Mouse (Mus musculus) MEL (cell line): ENCODE results near the gene Mrpl46. TPM values are rescaled to one million over a fixed set of nuclear protein-coding genes. Genes with fewer than 3 reads are reported as not detected.
A peak's percentile ranks its signal among the peaks of the same experiment; 100 is the strongest.

Experiments used
- DNase-seq: peaks from one replicate; pipeline ENCODE4 v3.0.0; 2011; ENCODE audit warnings: low read depth, low spot score
- H3K27ac ChIP-seq: 2 replicates; pipeline ENCODE4 v1.5.1; 2012; ENCODE audit warnings: low read depth, mild to moderate bottlenecking, control low read depth, low read length, moderate library complexity; ENCODE audit not compliant: control insufficient read depth
- H3K27me3 ChIP-seq, 2 experiments: fragments of 150-350 bp in 1 of 2; sonication (generic) in 1 of 2; 2 replicates each; pipeline ENCODE4 v1.6.1; 2012; ENCODE audit warnings: low read length in 2 of 2, mild to moderate bottlenecking in 2 of 2, improper control_type of control experiment in 1 of 2, moderate library complexity in 1 of 2; ENCODE audit not compliant: insufficient read depth in 2 of 2, control insufficient read depth in 1 of 2
- H3K36me3 ChIP-seq, 2 experiments: 2 replicates each; pipeline ENCODE4 v1.6.1; 2012 to 2014; ENCODE audit warnings: low read length in 2 of 2, improper control_type of control experiment in 1 of 2, inconsistent platforms in 1 of 2, mild to moderate bottlenecking in 1 of 2; ENCODE audit not compliant: insufficient read depth in 2 of 2, control insufficient read depth in 1 of 2
- H3K4me1 ChIP-seq, 2 experiments: fragments of 150-350 bp in 1 of 2; sonication (generic) in 1 of 2; 2 replicates each; pipeline ENCODE4 v1.6.1; 2012; ENCODE audit warnings: low read length in 2 of 2, improper control_type of control experiment in 1 of 2, mild to moderate bottlenecking in 1 of 2; ENCODE audit not compliant: insufficient read depth in 2 of 2, control insufficient read depth in 1 of 2
- H3K4me3 ChIP-seq, 2 experiments: fragments of 150-350 bp in 1 of 2; sonication (generic) in 1 of 2; 2 replicates each; pipeline ENCODE4 v1.5.1; 2012; ENCODE audit warnings: low read depth in 2 of 2, low read length in 2 of 2, mild to moderate bottlenecking in 2 of 2, moderate library complexity in 2 of 2, control low read depth in 1 of 2, improper control_type of control experiment in 1 of 2; ENCODE audit not compliant: control insufficient read depth in 1 of 2, insufficient read depth in 1 of 2
- H3K79me2 ChIP-seq: 2 replicates; pipeline ENCODE4 v1.6.1; 2012; ENCODE audit warnings: mild to moderate bottlenecking, low read length, moderate library complexity; ENCODE audit not compliant: control insufficient read depth, poor library complexity, insufficient read depth
- H3K9ac ChIP-seq: 2 replicates; pipeline ENCODE4 v1.6.1; 2012; ENCODE audit warnings: low read depth, mild to moderate bottlenecking, control low read depth, low read length, moderate library complexity; ENCODE audit not compliant: control insufficient read depth, poor library complexity, severe bottlenecking
- H3K9me3 ChIP-seq: fragments of 150-350 bp; sonication (generic); replicated peaks from 2 replicates; pipeline ENCODE4 v1.6.1; 2012; ENCODE audit warnings: mild to moderate bottlenecking, low read length, improper control_type of control experiment, moderate library complexity; ENCODE audit not compliant: insufficient read depth
- BHLHE40 ChIP-seq: IDR thresholded peaks from 2 replicates; pipeline ENCODE4 v1.6.1; 2012; ENCODE audit warnings: low read depth, mild to moderate bottlenecking, inconsistent platforms, low read length, improper control_type of control experiment, borderline replicate concordance
- CTCF ChIP-seq, 3 experiments: IDR thresholded peaks in 2 of 3; conservative IDR thresholded peaks in 1 of 3; 2 replicates each; pipeline ENCODE4 v1.5.1; 2011 to 2012; ENCODE audit warnings: low read length in 3 of 3, low read depth in 2 of 3, mild to moderate bottlenecking in 2 of 3, improper control_type of control experiment in 1 of 3, inconsistent platforms in 1 of 3, mixed read lengths in 1 of 3, moderate library complexity in 1 of 3; ENCODE audit not compliant: control insufficient read depth in 1 of 3, insufficient read depth in 1 of 3, poor library complexity in 1 of 3, severe bottlenecking in 1 of 3
- E2F4 ChIP-seq: IDR thresholded peaks from 2 replicates; pipeline ENCODE4 v1.6.1; 2011; ENCODE audit warnings: low read depth, low read length, improper control_type of control experiment, borderline replicate concordance
- ELF1 ChIP-seq: IDR thresholded peaks from 2 replicates; pipeline ENCODE4 v1.6.1; 2014; ENCODE audit warnings: low read depth, mild to moderate bottlenecking, inconsistent platforms, low read length, improper control_type of control experiment, moderate library complexity
- EP300 ChIP-seq, 2 experiments: IDR thresholded peaks; 2 replicates each; pipeline ENCODE4 v1.6.1; 2011; ENCODE audit warnings: improper control_type of control experiment in 2 of 2, low read length in 2 of 2, low read depth in 1 of 2, mild to moderate bottlenecking in 1 of 2
- ETS1 ChIP-seq: IDR thresholded peaks from 2 replicates; pipeline ENCODE4 v1.6.1; 2012; ENCODE audit warnings: low read depth, mild to moderate bottlenecking, inconsistent platforms, low read length, improper control_type of control experiment, moderate library complexity
- GABPA ChIP-seq: IDR thresholded peaks from 2 replicates; pipeline ENCODE4 v1.6.1; 2012; ENCODE audit warnings: low read depth, mild to moderate bottlenecking, inconsistent platforms, low read length, improper control_type of control experiment, moderate library complexity
- GATA1 ChIP-seq: IDR thresholded peaks from 2 replicates; pipeline ENCODE4 v1.6.1; 2011; ENCODE audit warnings: low read depth, low read length, improper control_type of control experiment
- KAT2A ChIP-seq: conservative IDR thresholded peaks from 2 replicates; pipeline ENCODE4 v1.6.1; 2012; ENCODE audit warnings: low read depth, low read length, improper control_type of control experiment, inconsistent platforms
- MAFK ChIP-seq: IDR thresholded peaks from 2 replicates; pipeline ENCODE4 v1.6.1; 2011; ENCODE audit warnings: low read depth, mild to moderate bottlenecking, low read length, improper control_type of control experiment, borderline replicate concordance
- MYB ChIP-seq: IDR thresholded peaks from 2 replicates; pipeline ENCODE4 v1.6.1; 2011; ENCODE audit warnings: mild to moderate bottlenecking, low read depth, low read length, improper control_type of control experiment
- MYC ChIP-seq: IDR thresholded peaks from 2 replicates; pipeline ENCODE4 v1.6.1; 2011; ENCODE audit warnings: low read depth, mild to moderate bottlenecking, low read length, improper control_type of control experiment, moderate library complexity
- NELFE ChIP-seq: IDR thresholded peaks from 2 replicates; pipeline ENCODE4 v1.6.1; 2011; ENCODE audit warnings: low read depth, low read length, improper control_type of control experiment
- POLR2A ChIP-seq, 2 experiments: IDR thresholded peaks; 2 replicates each; pipeline ENCODE4 v1.6.1; 2011 to 2012; ENCODE audit warnings: low read length in 2 of 2, mild to moderate bottlenecking in 2 of 2, control low read depth in 1 of 2, improper control_type of control experiment in 1 of 2, low read depth in 1 of 2, moderate library complexity in 1 of 2; ENCODE audit not compliant: control insufficient read depth in 1 of 2, insufficient read depth in 1 of 2, poor library complexity in 1 of 2
- RAD21 ChIP-seq: IDR thresholded peaks from 2 replicates; pipeline ENCODE4 v1.6.1; 2011; ENCODE audit warnings: mild to moderate bottlenecking, low read depth, low read length, improper control_type of control experiment
- RCOR1 ChIP-seq: IDR thresholded peaks from 2 replicates; pipeline ENCODE4 v1.6.1; 2012; ENCODE audit warnings: low read depth, mild to moderate bottlenecking, inconsistent platforms, low read length, improper control_type of control experiment
- SMC3 ChIP-seq: IDR thresholded peaks from 2 replicates; pipeline ENCODE4 v1.6.1; 2011; ENCODE audit warnings: low read depth, low read length, improper control_type of control experiment
- TAL1 ChIP-seq: IDR thresholded peaks from 2 replicates; pipeline ENCODE4 v1.6.1; 2012; ENCODE audit warnings: mild to moderate bottlenecking, inconsistent platforms, low read length, moderate library complexity, mixed read lengths
- TBP ChIP-seq: IDR thresholded peaks from 2 replicates; pipeline ENCODE4 v1.8.0; 2011; ENCODE audit warnings: low read depth, low read length, improper control_type of control experiment
- UBTF ChIP-seq: IDR thresholded peaks from 2 replicates; pipeline ENCODE4 v1.6.1; 2012; ENCODE audit warnings: low read depth, mild to moderate bottlenecking, inconsistent platforms, low read length, improper control_type of control experiment, moderate library complexity, borderline replicate concordance; ENCODE audit not compliant: insufficient read depth
- USF2 ChIP-seq, 2 experiments: IDR thresholded peaks; 2 replicates each; pipeline ENCODE4 v1.6.1; 2011 to 2012; ENCODE audit warnings: improper control_type of control experiment in 2 of 2, low read length in 2 of 2, borderline replicate concordance in 1 of 2, inconsistent platforms in 1 of 2, low read depth in 1 of 2, mild to moderate bottlenecking in 1 of 2; ENCODE audit not compliant: insufficient read depth in 1 of 2
- ZKSCAN1 ChIP-seq: IDR thresholded peaks from 2 replicates; pipeline ENCODE4 v1.6.1; 2012; ENCODE audit warnings: low read depth, mild to moderate bottlenecking, inconsistent platforms, low read length, improper control_type of control experiment, moderate library complexity
- ZNF384 ChIP-seq: IDR thresholded peaks from 2 replicates; pipeline ENCODE4 v1.6.1; 2012; ENCODE audit warnings: low read depth, mild to moderate bottlenecking, inconsistent platforms, low read length, improper control_type of control experiment
- polyA plus RNA-seq, 2 experiments: library from polyadenylated mRNA; stranded (reverse) in 1 of 2; unstranded in 1 of 2; fragments of >175 nt in 1 of 2; fragments of >200 nt in 1 of 2; gene quantifications; 2 replicates each; pipeline versions ENCODE4 v1.2.1 to v1.2.4; 2012; ENCODE audit warnings: low replicate concordance in 2 of 2, low read depth in 1 of 2; ENCODE audit not compliant: insufficient read length in 2 of 2, insufficient read depth in 1 of 2, missing spikeins in 1 of 2
- total RNA-seq: library from RNA; depleted of rRNA; stranded (reverse); fragments of 300-350 nt; gene quantifications from 2 replicates; pipeline ENCODE4 v1.2.3, GENCODE M21; 2012

The Mrpl46 gene
- total and polyA plus RNA-seq, 3 experiments, result 67.2 to 70.8 TPM; not detected in 1

DNA sequence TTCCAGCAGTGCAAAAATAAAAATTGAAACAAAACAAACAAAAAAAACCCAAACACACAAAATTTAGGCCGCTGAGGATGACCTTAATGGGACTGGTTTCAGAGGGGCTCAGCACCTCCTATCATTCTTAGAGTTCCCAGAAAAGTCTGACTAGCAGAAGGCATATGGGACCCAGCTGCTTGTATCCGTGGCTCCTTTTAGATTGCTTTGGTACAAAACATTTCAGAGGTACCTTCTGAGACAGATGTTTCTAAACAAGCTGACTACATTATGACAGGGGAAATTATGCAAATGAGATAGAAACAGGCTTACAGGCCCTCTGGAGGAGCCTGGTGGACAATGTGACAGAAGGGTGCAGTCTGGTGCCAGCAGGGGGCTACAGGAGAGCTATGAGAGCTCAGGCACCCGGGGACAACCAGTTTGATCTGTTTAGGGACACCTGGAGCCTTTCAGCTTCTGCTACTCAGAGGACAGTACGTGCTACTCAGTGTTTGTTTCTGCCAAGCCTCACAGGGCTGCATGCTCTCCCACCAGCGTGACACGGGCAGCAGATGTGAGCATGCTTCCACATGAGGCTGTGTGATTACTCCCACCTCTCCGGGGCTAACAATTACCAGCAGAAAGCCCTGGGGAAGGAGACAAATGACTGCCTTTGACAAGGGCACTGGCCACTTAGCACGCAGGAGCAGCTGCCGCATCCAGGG is 43.5 kb upstream of the Mrpl46 start:
- Histone ChIP-seq H3K27me3 (no peaks in the 10 kb centered on the region), H3K36me3 (peaks cover 0 to 7% of the 10 kb centered on the region in 2 experiments; a peak in 1 of 4 replicates), H3K27ac (no peak overlapping the region), H3K9me3 (no peaks in the 10 kb centered on the region), H3K4me3 (no peak overlapping the region), H3K9ac (no peak overlapping the region), H3K4me1 (no peaks in the 10 kb centered on the region), H3K79me2 (no peaks in the 10 kb centered on the region)
- TF ChIP-seq CTCF (IDR thresholded peaks at IDR 0.05 in 2 of 3, conservative IDR thresholded peaks at IDR 0.05 in 1 of 3; ENCODE audit: control insufficient read depth in 1 of 3, insufficient read depth in 1 of 3, low read depth in 2 of 3, low read length in 3 of 3, poor library complexity in 1 of 3, severe bottlenecking in 1 of 3) (no peak), RCOR1 (no peak), ZKSCAN1 (no peak), ETS1 (no peak), E2F4 (no peak)
- DNase-seq, result no peak

DNA sequence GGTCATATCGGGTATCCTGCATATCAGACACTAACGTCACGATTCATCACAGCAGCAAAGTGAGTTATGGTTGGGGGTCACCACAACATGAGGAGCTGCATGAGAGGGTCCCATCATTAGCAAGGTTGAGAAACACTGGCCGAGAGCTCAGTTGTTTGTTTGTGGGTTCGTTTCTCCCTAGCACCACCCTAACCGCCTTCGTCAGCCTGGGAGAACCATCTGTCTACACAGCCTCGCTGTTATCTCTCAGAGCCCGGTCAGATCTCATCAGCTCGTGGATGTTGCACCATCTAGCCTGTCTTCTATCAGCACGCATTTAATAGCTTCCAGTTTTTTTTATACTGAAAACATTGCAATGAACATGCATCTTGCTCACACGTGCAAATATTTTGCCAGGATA is 35.0 kb upstream of the Mrpl46 start:
- Histone ChIP-seq H3K36me3 (peaks cover 0 to 2% of the 10 kb centered on the region in 2 experiments; a peak in 2 of 4 replicates), H3K4me3 (no peak overlapping the region), H3K9me3 (no peaks in the 10 kb centered on the region), H3K9ac (no peak overlapping the region), H3K4me1 (peaks cover 0 to 8% of the 10 kb centered on the region in 2 experiments; a peak in 2 of 4 replicates), H3K27me3 (no peaks in the 10 kb centered on the region), H3K27ac (no peak overlapping the region), H3K79me2 (no peaks in the 10 kb centered on the region)
- no peak for TF ChIP-seq GABPA
- TF ChIP-seq UBTF, result peak; percentile 86; the same call in 1 of the 2 replicates
- no peak for TF ChIP-seq TAL1
- TF ChIP-seq TBP, result peak; percentile 57; the same call in 1 of the 2 replicates
- TF ChIP-seq MAFK, result no peak
- 0 out of 2 replicates have a peak, but pooled peaks have one; percentile 29 for TF ChIP-seq GATA1
- no peak for TF ChIP-seq SMC3
- TF ChIP-seq ZNF384, result no peak
- DNase-seq, result no peak

DNA sequence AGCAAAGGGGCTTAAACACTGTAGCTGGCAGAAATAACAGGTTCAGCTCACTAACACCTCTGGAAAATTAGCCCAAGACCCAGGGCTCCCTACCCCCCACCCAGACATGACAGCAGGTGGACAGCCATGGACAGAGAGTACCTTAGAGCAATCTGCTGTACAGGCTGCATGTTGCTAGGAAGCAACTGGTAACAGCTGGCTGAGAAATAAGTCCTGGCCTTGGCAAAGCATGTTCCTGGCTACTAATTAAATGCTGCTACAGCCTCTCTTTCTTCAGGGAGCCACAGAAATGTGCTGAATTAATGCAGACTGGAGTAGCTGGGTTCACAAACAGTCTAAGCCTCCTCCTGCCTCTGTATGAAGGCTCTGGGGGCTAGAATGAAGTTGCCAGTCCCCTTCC is 31.4 kb upstream of the Mrpl46 start:
- no peaks in the 10 kb centered on the region for H3K79me2 ChIP-seq
- no peak for DNase-seq
- no peak overlapping the region for H3K9ac ChIP-seq
- no peak overlapping the region for H3K4me3 ChIP-seq
- peaks cover 0 to 8% of the 10 kb centered on the region in 2 experiments; a peak in 2 of 4 replicates for H3K4me1 ChIP-seq
- no peaks in the 10 kb centered on the region for H3K9me3 ChIP-seq
- H3K27me3 ChIP-seq, result no peaks in the 10 kb centered on the region
- H3K27ac ChIP-seq, result no peak overlapping the region
- H3K36me3 ChIP-seq, result peaks cover 0 to 2% of the 10 kb centered on the region in 2 experiments; a peak in 2 of 4 replicates
- TF ChIP-seq RAD21, result no peak
- no peak for TF ChIP-seq EP300 (IDR thresholded peaks at IDR 0.05; ENCODE audit: low read depth in 1 of 2, low read length in 2 of 2)
- no peak for TF ChIP-seq RCOR1
- no peak for TF ChIP-seq MYB
- TF ChIP-seq CTCF (IDR thresholded peaks at IDR 0.05 in 2 of 3, conservative IDR thresholded peaks at IDR 0.05 in 1 of 3; ENCODE audit: control insufficient read depth in 1 of 3, insufficient read depth in 1 of 3, low read depth in 2 of 3, low read length in 3 of 3, poor library complexity in 1 of 3, severe bottlenecking in 1 of 3), result no peak
- no peak for TF ChIP-seq POLR2A (IDR thresholded peaks at IDR 0.05; ENCODE audit: control insufficient read depth in 1 of 2, insufficient read depth in 1 of 2, low read depth in 1 of 2, low read length in 2 of 2, poor library complexity in 1 of 2)
- no peak for TF ChIP-seq ZKSCAN1
- no peak for TF ChIP-seq KAT2A
- no peak for TF ChIP-seq ZNF384
- no peak for TF ChIP-seq E2F4
- no peak for TF ChIP-seq USF2 (IDR thresholded peaks at IDR 0.05; ENCODE audit: borderline replicate concordance in 1 of 2, insufficient read depth in 1 of 2, low read depth in 1 of 2, low read length in 2 of 2)
- no peak for TF ChIP-seq ELF1
- TF ChIP-seq BHLHE40, result no peak
- no peak for TF ChIP-seq NELFE
- TF ChIP-seq MYC, result no peak
- no peak for TF ChIP-seq MAFK
